Mouse (Mus musculus) Patski (cell line): ENCODE measurements around the gene Dnajb6. TPM values are rescaled to one million over a fixed set of nuclear protein-coding genes. Genes with fewer than 3 reads are reported as not detected.
A peak's percentile ranks its signal among the peaks of the same experiment; 100 is the strongest.
"Not testable (repeated sequence)": the region's sequence is repeated elsewhere in the genome, so short reads cannot be mapped to it uniquely, and the experiment has no call there.

Experiments
- ATAC-seq: fragments of 100-300 bp; one replicate; pipeline ENCODE4 v1.8.0; 2021
- CTCF ChIA-PET: fragments of 350-600 bp; sonication (Branson Sonifier 250); formaldehyde crosslinking; loops from one replicate; lab custom pipeline; 2022; ENCODE audit warnings: inconsistent platforms; lab: Charles Lee
- POLR2A ChIA-PET: fragments of 350-600 bp; sonication (Branson Sonifier 250); formaldehyde crosslinking; loops from one replicate; lab custom pipeline; 2022; ENCODE audit warnings: antibody characterized with exemption, inconsistent platforms; lab: Charles Lee
- DNase-seq: peaks from one replicate; pipeline ENCODE4 v3.0.0-alpha.2; 2011; ENCODE audit warnings: low read depth, low spot score
- H3K27me3 ChIP-seq: fragments of 371-371 bp; one replicate; pipeline ENCODE4 v1.5.1; 2021
- CTCF ChIP-seq: fragments of 100-300 bp; IDR thresholded peaks from one replicate; pipeline ENCODE4 v1.5.1; 2021
- in situ Hi-C: fragments of 300-500 bp; cut with MboI; formaldehyde crosslinking; loops from 3 replicates; pipeline ENCODE4 v1.11.1; 2018; ENCODE audit warnings: low pct_unique_long_range_greater_than_20kb, mixed read lengths
- polyA plus RNA-seq: library from polyadenylated mRNA; unstranded; gene quantifications from one replicate; pipeline ENCODE4 v1.2.3, GENCODE M21; 2021

The Dnajb6 gene
- polyA plus RNA-seq, 1 experiment from 2014 or later = 136 TPM

DNA sequence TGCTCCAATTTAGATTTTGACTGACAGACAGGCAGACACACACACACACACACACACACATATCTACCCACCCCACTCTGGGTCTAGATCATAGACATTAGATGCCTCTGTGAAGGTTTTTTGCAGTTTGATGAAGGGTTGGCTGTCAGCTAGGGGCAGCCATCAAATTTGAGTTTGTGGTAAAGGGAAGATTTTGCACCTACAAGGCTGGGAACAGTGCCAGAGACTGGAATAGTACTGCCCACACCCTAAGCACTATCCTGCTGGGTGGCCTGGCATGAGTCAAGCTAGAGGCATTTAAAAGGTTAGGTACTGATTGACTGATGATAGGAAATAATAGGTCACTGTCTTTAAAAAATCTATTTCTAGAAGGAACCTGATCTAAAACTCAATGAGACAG, 15.8 kb downstream of the Dnajb6 start:
- no peak for TF ChIP-seq CTCF
- in situ Hi-C loops = no loop called here
- H3K27me3 ChIP-seq = no peaks in the 10 kb centered on the region
- ChIA-PET POLR2A (no interaction called here), CTCF (interaction anchor here (0.9 to 2.1 kb wide), 7 partner anchors 9 to 63 kb away, joined by 3 to 9 read pairs (median 3); no protein-coding TSS in a partner anchor)
- ATAC-seq (no peak), DNase-seq (no peak)

DNA sequence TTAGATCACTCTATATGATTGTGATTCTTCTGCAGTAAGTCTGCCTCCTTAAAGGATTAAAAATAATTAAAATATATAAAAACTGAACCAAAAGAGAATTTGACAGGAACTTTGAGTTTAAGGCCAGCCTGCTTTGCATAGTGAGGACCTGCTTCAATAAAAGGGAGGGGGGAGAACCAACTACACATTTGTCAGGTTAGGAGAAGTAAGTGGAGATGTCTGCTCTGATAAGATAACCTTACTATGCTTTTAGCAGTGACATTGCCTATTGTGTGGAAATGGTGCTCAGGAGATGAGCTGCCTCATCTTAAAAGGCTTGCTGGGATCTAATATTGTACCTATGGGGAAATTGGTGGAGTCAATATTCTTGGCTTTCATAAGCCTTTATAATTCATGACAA, 17.4 kb downstream of the Dnajb6 start:
- POLR2A ChIA-PET = no interaction called here
- H3K27me3 ChIP-seq = no peaks in the 10 kb centered on the region
- in situ Hi-C loops = no loop called here
- CTCF ChIA-PET = no interaction called here
- no peak for ATAC-seq
- no peak for DNase-seq
- TF ChIP-seq CTCF = no peak

- ChIA-PET CTCF (interaction anchor here (1.1 to 1.8 kb wide), 3 partner anchors 9 to 66 kb away, joined by 3 to 5 read pairs (median 4); no protein-coding TSS in a partner anchor), POLR2A (interaction anchor here (0.6 kb wide), 1 partner anchor 239 kb away, joined by 5 read pairs; no protein-coding TSS in a partner anchor)
Measured at GRCm38 (mm10) chr5:29759318-29759717, 23.8 kb downstream of the Dnajb6 start.

DNA sequence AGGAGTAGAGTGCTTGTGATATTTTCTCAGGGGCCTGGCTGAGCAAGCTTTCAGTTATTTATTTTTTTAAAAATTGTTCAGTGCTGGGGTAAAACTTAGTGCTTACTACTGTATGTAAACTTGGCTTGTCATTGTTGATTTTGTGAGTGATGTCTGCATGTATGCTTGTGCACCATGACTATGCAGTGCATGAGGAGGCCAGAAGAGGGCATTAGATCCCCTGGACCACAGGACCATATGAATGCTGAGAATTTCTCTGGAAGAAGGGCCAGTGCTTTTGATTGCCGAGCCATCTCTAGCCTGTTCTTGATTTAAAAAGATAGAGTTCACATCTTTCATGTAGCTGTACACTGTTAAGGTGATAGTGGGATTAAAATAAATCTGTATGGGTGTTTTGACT, 35.4 kb downstream of the Dnajb6 start:
- H3K27me3 ChIP-seq = no peaks in the 10 kb centered on the region
- CTCF ChIA-PET = interaction anchor here (1.0 kb wide), 1 partner anchor 19 kb away, joined by 3 read pairs; no protein-coding TSS in a partner anchor
- ATAC-seq (no peak), DNase-seq (no peak)
- TF ChIP-seq CTCF = peak; percentile 57
- in situ Hi-C loops = no loop called here
- POLR2A ChIA-PET = no interaction called here

More at GRCm38 (mm10) chr5:29759318-29759717, 23.8 kb downstream of the Dnajb6 start:
- H3K27me3 ChIP-seq = no peaks in the 10 kb centered on the region
- TF ChIP-seq CTCF = no peak
- DNase-seq (no peak), ATAC-seq (no peak)
- in situ Hi-C loops = no loop called here

GRCm38 (mm10) chr5:29772038-29772437, 36.5 kb downstream of the Dnajb6 start:
- peak; percentile 34 for DNase-seq
- no peak for TF ChIP-seq CTCF
- no peaks in the 10 kb centered on the region for H3K27me3 ChIP-seq
- in situ Hi-C loops = no loop called here
- POLR2A ChIA-PET = no interaction called here
- ATAC-seq = peak; percentile 61
- CTCF ChIA-PET = interaction anchor here (1.6 kb wide), 1 partner anchor 46 kb away, joined by 3 read pairs; no protein-coding TSS in a partner anchor

DNA sequence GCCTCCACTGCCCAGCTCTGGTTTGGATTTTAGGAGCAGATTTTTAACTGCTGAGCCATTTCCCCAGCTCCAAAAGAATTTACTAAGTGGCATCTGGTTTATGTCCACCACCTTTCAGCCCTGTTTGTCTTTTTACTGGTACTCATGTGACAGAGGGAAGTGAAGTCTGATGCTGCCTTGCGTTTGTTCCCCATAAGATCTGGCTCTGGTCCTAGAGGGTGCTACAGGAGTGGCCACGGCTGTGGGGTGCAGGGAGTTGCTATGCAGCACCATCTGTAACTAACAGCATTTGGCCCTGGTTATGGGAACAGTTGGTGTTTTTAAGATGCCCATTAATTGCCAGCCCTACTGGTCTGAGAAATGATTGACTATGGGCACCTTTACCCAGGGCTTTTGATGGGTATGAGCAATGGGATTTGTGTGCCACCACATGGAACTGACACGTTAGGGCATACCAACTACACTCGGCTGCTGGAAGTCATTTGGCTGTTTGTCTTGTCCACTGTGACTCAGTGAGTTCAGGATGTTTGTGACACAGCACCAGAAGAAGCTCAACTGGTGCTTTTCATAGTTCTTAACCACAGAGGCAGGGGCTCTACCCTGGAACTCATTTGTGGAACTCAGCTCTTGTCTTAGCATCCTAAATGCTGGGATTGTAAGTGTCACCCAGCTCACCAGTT, 37.3 kb downstream of the Dnajb6 start:
- ChIA-PET CTCF (interaction anchor here (0.9 to 1.6 kb wide), 2 partner anchors 18 to 47 kb away, joined by 3 read pairs; no protein-coding TSS in a partner anchor), POLR2A (no interaction called here)
- in situ Hi-C loops = no loop called here
- DNase-seq (peak; percentile 80), ATAC-seq (peak; percentile 49)
- no peaks in the 10 kb centered on the region for H3K27me3 ChIP-seq
- no peak for TF ChIP-seq CTCF

GRCm38 (mm10) chr5:29773460-29774150, 38.1 kb downstream of the Dnajb6 start:
- CTCF ChIA-PET = interaction anchor here (0.9 to 1.3 kb wide), 2 partner anchors 18 to 396 kb away, joined by 3 read pairs; partner anchors contain the start of gene Lmbr1
- ATAC-seq (peak; percentile 12), DNase-seq (peak; percentile 55)
- in situ Hi-C loops = no loop called here
- H3K27me3 ChIP-seq = no peaks in the 10 kb centered on the region
- TF ChIP-seq CTCF = no peak
- POLR2A ChIA-PET = interaction anchor here (0.6 kb wide), 2 partner anchors 10 to 43 kb away, joined by 3 to 5 read pairs; no protein-coding TSS in a partner anchor

DNA sequence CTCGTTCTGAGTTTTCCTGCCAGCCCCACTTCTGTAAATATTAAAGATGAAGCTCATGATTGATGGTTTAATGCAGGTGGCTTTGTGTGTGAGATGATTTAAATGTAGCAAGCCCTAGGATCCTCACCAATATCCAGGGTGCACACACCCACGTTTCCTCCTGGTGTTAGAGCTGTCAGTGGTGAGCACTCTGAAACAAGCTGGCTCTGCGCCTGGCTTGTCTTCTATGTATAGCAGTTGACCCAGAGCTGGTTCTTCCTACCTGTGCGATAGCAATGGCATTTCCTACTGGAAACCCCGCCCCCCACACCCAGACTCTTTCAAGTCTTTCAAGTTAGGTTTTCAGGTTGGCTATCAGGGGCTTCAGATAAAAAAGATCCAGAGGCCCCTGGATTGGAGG, 39.9 kb downstream of the Dnajb6 start:
- no peak for TF ChIP-seq CTCF
- POLR2A ChIA-PET = no interaction called here
- no peak for ATAC-seq
- H3K27me3 ChIP-seq = no peaks in the 10 kb centered on the region
- CTCF ChIA-PET = no interaction called here
- in situ Hi-C loops = no loop called here
- DNase-seq = no peak

DNA sequence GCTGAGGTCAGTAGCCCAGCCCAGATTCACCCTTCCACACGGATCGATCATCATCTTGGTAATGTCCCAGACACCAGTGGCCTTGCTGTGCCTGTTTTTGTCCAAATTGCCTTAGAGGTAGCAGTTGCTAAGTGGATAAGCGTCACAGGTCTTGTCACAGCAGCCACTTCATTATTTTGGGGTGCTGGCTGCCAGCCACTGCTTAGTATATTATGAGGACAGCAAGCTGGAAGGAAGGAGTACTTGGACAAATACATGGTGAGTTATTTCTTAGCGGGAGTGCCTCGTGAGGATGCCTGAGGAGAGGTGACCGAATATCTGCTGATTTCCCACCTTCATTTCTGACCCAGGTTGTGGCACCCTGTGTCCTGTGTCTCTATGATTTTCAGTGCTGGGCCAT, 42.5 kb downstream of the Dnajb6 start:
- ATAC-seq (no peak), DNase-seq (no peak)
- in situ Hi-C loops = no loop called here
- CTCF ChIA-PET = no interaction called here
- TF ChIP-seq CTCF = no peak
- POLR2A ChIA-PET = no interaction called here
- no peaks in the 10 kb centered on the region for H3K27me3 ChIP-seq

GRCm38 (mm10) chr5:29779733-29780132, 44.2 kb downstream of the Dnajb6 start:
- POLR2A ChIA-PET, H3K27me3 ChIP-seq, in situ Hi-C loops, ATAC-seq, CTCF ChIA-PET, DNase-seq: not testable (repeated sequence)
